In genomic region chr5:76305616-76306015, GRCm38 (mm10) we compare ENCODE assay signal across 8 mouse cellular contexts. TPM values are rescaled to one million over a fixed set of nuclear protein-coding genes. Genes with fewer than 3 reads are reported as not detected.
DNase-seq lines count a peak whose midpoint lies in the region; ATAC-seq lines count a peak whose summit lies in the region.

No protein-coding gene starts in this region.

- no peaks in the 10 kb centered on the region for H3K36me3 ChIP-seq in lung, embryonic 15.5 days
- no peaks in the 10 kb centered on the region for H3K36me3 ChIP-seq in hindbrain, embryonic 10.5 days
- no peaks in the 10 kb centered on the region for H3K36me3 ChIP-seq in liver, embryonic 13.5 days
- H3K36me3 ChIP-seq in stomach, embryonic 16.5 days (ENCODE audit: control insufficient read depth, insufficient read depth, low read length) = no peaks in the 10 kb centered on the region

- no peak overlapping the region for H3K27ac ChIP-seq in lung, embryonic 15.5 days
- H3K27ac ChIP-seq in hindbrain, embryonic 10.5 days = peak overlapping the region; percentile 98; the same call in 1 of the 2 replicates
- no peak overlapping the region for H3K27ac ChIP-seq in liver, embryonic 13.5 days
- peak overlapping the region; percentile 62 for H3K27ac ChIP-seq in stomach, embryonic 16.5 days (ENCODE audit: low read length)

- no peaks in the 10 kb centered on the region for H3K27me3 ChIP-seq in lung, embryonic 15.5 days
- H3K27me3 ChIP-seq in hindbrain, embryonic 10.5 days (ENCODE audit: insufficient read depth, poor library complexity, severe bottlenecking) = no peaks in the 10 kb centered on the region
- H3K27me3 ChIP-seq in liver, embryonic 13.5 days = peaks cover 30% of the 10 kb centered on the region
- no peaks in the 10 kb centered on the region for H3K27me3 ChIP-seq in stomach, embryonic 16.5 days (ENCODE audit: control insufficient read depth, insufficient read depth, low read length)

- H3K4me3 ChIP-seq in lung, embryonic 15.5 days = peak overlapping the region; percentile 100
- peak overlapping the region; percentile 99 for H3K4me3 ChIP-seq in hindbrain, embryonic 10.5 days
- H3K4me3 ChIP-seq in liver, embryonic 13.5 days (replicated peaks) = peak overlapping the region; percentile 85
- peak overlapping the region; percentile 92 for H3K4me3 ChIP-seq in stomach, embryonic 16.5 days (replicated peaks; ENCODE audit: low read length)

- no peaks in the 10 kb centered on the region for H3K9me3 ChIP-seq in lung, embryonic 15.5 days
- H3K9me3 ChIP-seq in hindbrain, embryonic 10.5 days = no peaks in the 10 kb centered on the region
- no peaks in the 10 kb centered on the region for H3K9me3 ChIP-seq in liver, embryonic 13.5 days (replicated peaks)
- H3K9me3 ChIP-seq in stomach, embryonic 16.5 days (replicated peaks; ENCODE audit: control insufficient read depth, low read length) = no peaks in the 10 kb centered on the region

- WGBS in lung, embryonic 15.5 days = 8% methylated on average over 8 of the region's 8 CpGs
- 5% methylated on average over 8 of the region's 8 CpGs for WGBS in hindbrain, embryonic 10.5 days
- WGBS in liver, embryonic 13.5 days (ENCODE audit: insufficient replicate concordance) = 8% methylated on average over 8 of the region's 8 CpGs
- WGBS in stomach, embryonic 16.5 days = 9% methylated on average over 8 of the region's 8 CpGs

- peak overlapping the region; percentile 94 for H3K4me2 ChIP-seq in lung, embryonic 15.5 days
- H3K4me2 ChIP-seq in liver, embryonic 13.5 days = peak overlapping the region; percentile 90
- peak overlapping the region; percentile 85 for H3K4me2 ChIP-seq in stomach, embryonic 16.5 days (ENCODE audit: low read depth, low read length)

- ATAC-seq in lung, embryonic 15.5 days (ENCODE audit: borderline replicate concordance, extremely low read depth, low FRiP score, low TSS enrichment) = no peak
- no peak for ATAC-seq in liver, embryonic 13.5 days (ENCODE audit: low read depth)
- ATAC-seq in stomach, embryonic 16.5 days (ENCODE audit: insufficient read depth, low FRiP score) = no peak

- peak overlapping the region; percentile 95; the same call in 1 of the 2 replicates for H3K9ac ChIP-seq in lung, embryonic 15.5 days
- H3K9ac ChIP-seq in liver, embryonic 13.5 days = no peak overlapping the region
- peak overlapping the region; percentile 58 for H3K9ac ChIP-seq in stomach, embryonic 16.5 days (ENCODE audit: low read length)

- peaks cover 24% of the 10 kb centered on the region for H3K4me1 ChIP-seq in lung, embryonic 15.5 days
- peaks cover 30% of the 10 kb centered on the region for H3K4me1 ChIP-seq in hindbrain, embryonic 10.5 days (replicated peaks)
- H3K4me1 ChIP-seq in liver, embryonic 13.5 days (replicated peaks) = peaks cover 17% of the 10 kb centered on the region
- peaks cover 17% of the 10 kb centered on the region for H3K4me1 ChIP-seq in stomach, embryonic 16.5 days (ENCODE audit: control insufficient read depth, insufficient read depth, low read length)

- no peak for DNase-seq in lung, postnatal 4 days
- peak; percentile 57 to 67 for DNase-seq in cerebellum, postnatal 10 days
- peak; percentile 27 for DNase-seq in hindbrain, embryonic 10.5 days (ENCODE audit: low spot score)
- DNase-seq in liver, embryonic 13.5 days = no peak
- no peak for DNase-seq in left cerebral cortex, adult 18-20 months (ENCODE audit: low spot score in 2 of 2)
- DNase-seq in layer of hippocampus, adult 18-20 months (ENCODE audit: low spot score in 2 of 2) = no peak

RNA-seq across cellular contexts. Expression of gene Clock, which starts 1.0 kb away (rescaled TPM):
- polyA plus RNA-seq in lung, embryonic 15.5 days (2015; fragmentation: Nextera tagmentation; extraction: Ambion mirVana) = 11.7 and 13.5 TPM in 2 replicates
- 10.4 and 11.4 TPM in 2 replicates for polyA plus RNA-seq in hindbrain, embryonic 10.5 days (2016; fragmentation: Nextera tagmentation; extraction: Ambion mirVana)
- polyA plus RNA-seq in liver, embryonic 13.5 days (2015; fragmentation: Nextera tagmentation; extraction: Ambion mirVana) = 1.7 and 2.0 TPM in 2 replicates
- 12.5 and 13.0 TPM in 2 replicates for polyA plus RNA-seq in stomach, embryonic 16.5 days (2015; fragmentation: Nextera tagmentation; extraction: Ambion mirVana)
- 10 to 100 TPM; 55.2 to 55.7 TPM for total RNA-seq in left cerebral cortex, adult 18-20 months (2021)
- 10 to 100 TPM; 49.6 to 50.3 TPM for total RNA-seq in layer of hippocampus, adult 18-20 months (2021)

RNA-seq across cellular contexts. Expression of gene Pdcl2, which starts 25.3 kb away (rescaled TPM):
- polyA plus RNA-seq in lung, embryonic 15.5 days (2015; fragmentation: Nextera tagmentation; extraction: Ambion mirVana) = not detected in 2 replicates
- polyA plus RNA-seq in hindbrain, embryonic 10.5 days (2016; fragmentation: Nextera tagmentation; extraction: Ambion mirVana) = not detected in 2 replicates
- not detected in 2 replicates for polyA plus RNA-seq in liver, embryonic 13.5 days (2015; fragmentation: Nextera tagmentation; extraction: Ambion mirVana)
- polyA plus RNA-seq in stomach, embryonic 16.5 days (2015; fragmentation: Nextera tagmentation; extraction: Ambion mirVana) = not detected in 2 replicates
- not detected for total RNA-seq in left cerebral cortex, adult 18-20 months (2021)
- not detected for total RNA-seq in layer of hippocampus, adult 18-20 months (2021)

RNA-seq across cellular contexts. Expression of gene Nmu, which starts 58.0 kb away (rescaled TPM):
- polyA plus RNA-seq in lung, embryonic 15.5 days (2015; fragmentation: Nextera tagmentation; extraction: Ambion mirVana) = 0.19 and 0.26 TPM in 2 replicates
- 0.76 and 1.0 TPM in 2 replicates for polyA plus RNA-seq in hindbrain, embryonic 10.5 days (2016; fragmentation: Nextera tagmentation; extraction: Ambion mirVana)
- not detected in 2 replicates for polyA plus RNA-seq in liver, embryonic 13.5 days (2015; fragmentation: Nextera tagmentation; extraction: Ambion mirVana)
- polyA plus RNA-seq in stomach, embryonic 16.5 days (2015; fragmentation: Nextera tagmentation; extraction: Ambion mirVana) = 0.17 TPM in 1 of 2 replicates, not detected in the other
- total RNA-seq in left cerebral cortex, adult 18-20 months (2021) = not detected
- not detected for total RNA-seq in layer of hippocampus, adult 18-20 months (2021)

Comparison
In these comparisons a context has a peak if more than half of its experiments do, and no peak if none do; other contexts are left out.
1. H3K27ac ChIP-seq: peak in hindbrain, embryonic 10.5 days (single experiment) and stomach, embryonic 16.5 days (single experiment); none in lung, embryonic 15.5 days (single experiment) and liver, embryonic 13.5 days (single experiment).
2. DNase-seq: peak in cerebellum, postnatal 10 days (2 of 2) and hindbrain, embryonic 10.5 days (single experiment); none in lung, postnatal 4 days (0 of 2), liver, embryonic 13.5 days (single experiment), left cerebral cortex, adult 18-20 months (0 of 2) and layer of hippocampus, adult 18-20 months (0 of 2).
3. Peak in every context shown above with its lines, with median percentiles within 50 percentile points of each other: H3K4me2 ChIP-seq and H3K4me3 ChIP-seq.